8 mouse cellular contexts compared by ENCODE assay signal in the genomic region with DNA sequence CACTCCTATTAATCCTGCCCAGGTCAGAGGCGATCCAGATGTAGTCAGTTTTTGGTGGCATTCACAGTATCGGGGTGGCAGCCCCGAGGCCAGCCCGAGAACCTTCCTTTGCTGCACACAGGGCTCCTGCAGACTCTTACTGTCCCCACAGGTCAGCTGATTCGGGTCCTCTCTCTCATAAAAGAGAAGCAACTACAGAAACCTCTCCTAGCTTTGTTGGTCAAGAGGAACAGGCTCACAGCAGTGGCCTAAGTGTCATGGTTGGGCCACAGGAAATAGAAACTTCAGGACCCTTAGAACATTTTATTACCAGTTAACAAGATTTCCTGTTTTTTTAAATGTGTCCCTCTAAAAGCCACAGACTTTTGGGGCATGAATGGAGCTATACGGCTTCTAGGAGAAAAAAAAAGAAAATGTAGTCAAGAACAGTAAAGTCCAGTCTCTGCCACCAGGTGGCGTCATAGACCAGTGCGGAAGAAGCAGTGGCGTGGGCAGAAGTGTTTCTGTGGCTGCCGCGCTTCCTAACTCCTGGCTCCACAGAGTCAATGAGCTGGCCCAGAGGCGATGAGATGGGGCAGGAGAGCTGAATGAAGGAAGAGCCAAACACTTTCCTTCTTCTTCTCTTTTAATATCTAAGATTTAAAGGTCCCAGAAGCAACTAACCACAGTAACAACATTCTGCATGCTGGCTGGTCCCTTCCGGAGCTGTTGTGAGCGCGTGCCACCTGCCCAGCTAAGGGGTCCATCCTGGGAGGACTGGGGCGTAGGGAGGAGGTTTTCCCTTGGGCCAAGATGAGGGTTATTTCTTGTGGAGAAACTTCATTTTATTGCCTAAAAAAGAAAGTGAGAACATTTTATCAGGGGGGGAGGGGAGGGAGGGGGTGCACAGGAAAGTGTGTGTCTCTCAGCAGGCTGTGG. TPM values are rescaled to one million over a fixed set of nuclear protein-coding genes. Genes with fewer than 3 reads are reported as not detected.
DNase-seq lines count a peak whose midpoint lies in the region; ATAC-seq and TF ChIP-seq lines count a peak whose summit lies in the region.

No protein-coding gene starts in this region.

- peak; percentile 19 for DNase-seq in Patski (ENCODE audit: low read depth, low spot score)
- peak; percentile 68 for DNase-seq in cerebellum, adult 9-11 months
- peak; percentile 74 to 78 for DNase-seq in frontal cortex, postnatal 25 days (ENCODE audit: low spot score in 2 of 2)
- DNase-seq in layer of hippocampus, postnatal 14 days (ENCODE audit: low spot score in 2 of 2): peak; percentile 78 to 86
- peak; percentile 77 for DNase-seq in lung, postnatal 25 days (ENCODE audit: low spot score)
- DNase-seq in retina, adult 2 months (ENCODE audit: low read depth, low spot score): peak; percentile 45
- peak; percentile 80 for DNase-seq in thymus, postnatal 25 days

- in situ Hi-C loops in Patski (cut with MboI; ENCODE audit: low pct_unique_long_range_greater_than_20kb): no loop called here

- WGBS in hindbrain, embryonic 13.5 days: 51% methylated on average over 16 of the region's 16 CpGs

- H3K27ac ChIP-seq in hindbrain, embryonic 13.5 days: no peak overlapping the region

- H3K4me1 ChIP-seq in hindbrain, embryonic 13.5 days (replicated peaks): no peaks in the 10 kb centered on the region

- POLR2A ChIA-PET in Patski (lab: Charles Lee): no interaction called here

- H3K9me3 ChIP-seq in hindbrain, embryonic 13.5 days: no peaks in the 10 kb centered on the region

- H3K27me3 ChIP-seq in Patski: no peaks in the 10 kb centered on the region
- no peaks in the 10 kb centered on the region for H3K27me3 ChIP-seq in hindbrain, embryonic 13.5 days

- ATAC-seq in Patski: peak; percentile 71
- peak; percentile 63; the same call in 1 of the 2 replicates for ATAC-seq in hindbrain, embryonic 13.5 days (ENCODE audit: low FRiP score)

- TF ChIP-seq CTCF in Patski (IDR thresholded peaks at IDR 0.05): peak; percentile 77

- no peak overlapping the region for H3K4me3 ChIP-seq in hindbrain, embryonic 13.5 days

- no peak overlapping the region for H3K9ac ChIP-seq in hindbrain, embryonic 13.5 days

- H3K4me2 ChIP-seq in hindbrain, embryonic 13.5 days: no peak overlapping the region

- CTCF ChIA-PET in Patski (lab: Charles Lee): interaction anchor here (0.6 to 1.8 kb wide), 22 partner anchors 10 to 127 kb away, joined by 3 to 22 read pairs (median 3); partner anchors contain the start of gene Adck2

- H3K36me3 ChIP-seq in hindbrain, embryonic 13.5 days: peaks cover 50% of the 10 kb centered on the region

RNA-seq across cellular contexts. Expression of gene Mkrn1, which starts 42.6 kb away (rescaled TPM):
- 58.7 TPM for polyA plus RNA-seq in Patski (2021)
- polyA plus RNA-seq in hindbrain, embryonic 13.5 days (2015; fragmentation: Nextera tagmentation; extraction: Ambion mirVana): 236 and 250 TPM in 2 replicates
- total RNA-seq in layer of hippocampus, postnatal 14 days (2021): 100 to 1,000 TPM; 145 to 156 TPM

Comparison
In these comparisons a context has a peak if more than half of its experiments do, and no peak if none do; other contexts are left out.
1. DNase-seq: peak in every context shown above with its lines; median percentile 82 in layer of hippocampus, postnatal 14 days; 80 in thymus, postnatal 25 days; 77 in lung, postnatal 25 days; 76 in frontal cortex, postnatal 25 days; 68 in cerebellum, adult 9-11 months; 45 in retina, adult 2 months; 19 in Patski.